ENCODE assay signal across 10 mouse cellular contexts in genomic region chrX:110279492-110280213, GRCm38 (mm10).
"Had no signal": no experiment of that assay in that cellular context is flagged by ENCODE, and none has a peak within 500 bp of the region (broad histone marks: within the 10 kb centered on the region; RNA-seq: fewer than 3 reads in every experiment).

No protein-coding gene starts in this region.

- H3K4me2 ChIP-seq: kidney, embryonic 15.5 days; limb, embryonic 13.5 days; midbrain, embryonic 12.5 days; neural tube, embryonic 12.5 days had no signal

- H3K36me3 ChIP-seq: kidney, embryonic 15.5 days; limb, embryonic 13.5 days; midbrain, embryonic 12.5 days; neural tube, embryonic 12.5 days had no signal

- H3K9ac ChIP-seq: kidney, embryonic 15.5 days; limb, embryonic 13.5 days; liver, embryonic 14.5 days; midbrain, embryonic 12.5 days; neural tube, embryonic 12.5 days had no signal

- H3K27ac ChIP-seq: kidney, embryonic 15.5 days; limb, embryonic 13.5 days; liver, embryonic 14.5 days; midbrain, embryonic 12.5 days; neural tube, embryonic 12.5 days; stomach, postnatal 0 days had no signal

- H3K4me3 ChIP-seq: kidney, embryonic 15.5 days; limb, embryonic 13.5 days; midbrain, embryonic 12.5 days; myocyte; neural tube, embryonic 12.5 days had no signal

- H3K4me1 ChIP-seq: kidney, embryonic 15.5 days; limb, embryonic 13.5 days; midbrain, embryonic 12.5 days; neural tube, embryonic 12.5 days had no signal

- H3K9me3 ChIP-seq: kidney, embryonic 15.5 days; limb, embryonic 13.5 days; midbrain, embryonic 12.5 days; neural tube, embryonic 12.5 days had no signal

- H3K27me3 ChIP-seq: kidney, embryonic 15.5 days; limb, embryonic 13.5 days; midbrain, embryonic 12.5 days; neural tube, embryonic 12.5 days had no signal

- DNase-seq: kidney, postnatal 14 days; layer of hippocampus, postnatal 36 days; lung, adult 18-20 months had no signal
